Mouse (Mus musculus) kidney, embryonic 14.5 days (tissue): ENCODE measurements around the gene Lrrn3. TPM values are rescaled to one million over a fixed set of nuclear protein-coding genes. Genes with fewer than 3 reads are reported as not detected.

Source experiments
- ATAC-seq: fragments of 200-750 bp; cut with Nextera tagmentation; 2 replicates; pipeline ENCODE4 v1.8.0; 2017; ENCODE audit warnings: moderate number of reproducible peaks, mild to moderate bottlenecking, moderate TSS enrichment, moderate library complexity; ENCODE audit not compliant: low FRiP score, low TSS enrichment
- H3K27ac ChIP-seq: fragments of 300-500 bp; sonication (generic); 2 replicates; pipeline ENCODE4 v1.5.1; 2014; ENCODE audit warnings: low read depth, mild to moderate bottlenecking, low read length, moderate library complexity, mixed read lengths
- H3K27me3 ChIP-seq: fragments of 300-500 bp; sonication (generic); 2 replicates; pipeline ENCODE4 v1.6.1; 2014; ENCODE audit warnings: mild to moderate bottlenecking, low read length; ENCODE audit not compliant: control insufficient read depth, insufficient read depth
- H3K36me3 ChIP-seq: fragments of 300-500 bp; sonication (generic); 2 replicates; pipeline ENCODE4 v1.6.1; 2014; ENCODE audit warnings: low read length, mixed read lengths; ENCODE audit not compliant: control insufficient read depth, insufficient read depth
- H3K4me1 ChIP-seq: fragments of 300-500 bp; sonication (generic); 2 replicates; pipeline ENCODE4 v1.6.1; 2014; ENCODE audit warnings: low read length, mixed read lengths; ENCODE audit not compliant: control insufficient read depth, insufficient read depth
- H3K4me2 ChIP-seq: fragments of 300-500 bp; sonication (generic); replicated peaks from 2 replicates; pipeline ENCODE4 v1.6.1; 2014; ENCODE audit warnings: low read depth, mild to moderate bottlenecking, low read length
- H3K4me3 ChIP-seq: fragments of 300-500 bp; sonication (generic); 2 replicates; pipeline ENCODE4 v1.5.1; 2014; ENCODE audit warnings: mild to moderate bottlenecking, low read length
- H3K9ac ChIP-seq: fragments of 300-500 bp; sonication (generic); 2 replicates; pipeline ENCODE4 v1.6.1; 2014; ENCODE audit warnings: low read depth, mild to moderate bottlenecking, low read length, moderate library complexity
- H3K9me3 ChIP-seq: fragments of 300-500 bp; sonication (generic); 2 replicates; pipeline ENCODE4 v1.6.1; 2016; ENCODE audit warnings: low read length; ENCODE audit not compliant: control insufficient read depth
- WGBS: fragments of 180-500 bp; shearing (Covaris S2); extraction: QIAGEN DNeasy Blood & Tissue Kit; methylation state at CpG from one replicate; pipeline ENCODE4 v1.1.7; 2014; 5-methylcytosine and 5-hydroxymethylcytosine counted together
- polyA plus RNA-seq: library from polyadenylated mRNA; unstranded; fragments of >200 nt; fragmentation: Nextera tagmentation; extraction: Ambion mirVana; gene quantifications from 2 replicates; pipeline ENCODE4 v1.2.1, GENCODE M21; 2014

Gene Lrrn3
- polyA plus RNA-seq, 1 experiment from 2014 or later, result 3.7 TPM

GRCm38 (mm10) chr12:41409431-41409830, 76.8 kb downstream of the Lrrn3 start:
- Histone ChIP-seq H3K27me3 (no peaks in the 10 kb centered on the region), H3K36me3 (no peaks in the 10 kb centered on the region), H3K9me3 (no peaks in the 10 kb centered on the region), H3K4me3 (no peak overlapping the region), H3K4me1 (no peaks in the 10 kb centered on the region), H3K27ac (no peak overlapping the region), H3K9ac (no peak overlapping the region), H3K4me2 (no peak overlapping the region)
- WGBS, result 29% methylated on average over 3 of the region's 3 CpGs
- ATAC-seq, result no peak

- 64% methylated on average over 3 of the region's 3 CpGs for WGBS
- no peak overlapping the region for H3K4me3 ChIP-seq
- H3K4me2 ChIP-seq, result no peak overlapping the region
- no peak overlapping the region for H3K27ac ChIP-seq
- no peak overlapping the region for H3K9ac ChIP-seq
- ATAC-seq, result no peak
- H3K27me3 ChIP-seq, result no peaks in the 10 kb centered on the region
- H3K4me1 ChIP-seq, result no peaks in the 10 kb centered on the region
- H3K9me3 ChIP-seq, result no peaks in the 10 kb centered on the region
- no peaks in the 10 kb centered on the region for H3K36me3 ChIP-seq
These were observed 84.3 kb downstream of the Lrrn3 start for GRCm38 (mm10) chr12:41401923-41402322.
